Mouse (Mus musculus) ES-Bruce4 (cell line): ENCODE measurements around the gene Myt1l.

ENCODE experiments used
- CTCF ChIP-seq: IDR thresholded peaks from one replicate; pipeline ENCODE4 v1.8.1; 2011; ENCODE audit warnings: low read depth, low read length
- POLR2A ChIP-seq: IDR thresholded peaks from one replicate; pipeline ENCODE4 v1.8.1; 2011; ENCODE audit warnings: low read length; ENCODE audit not compliant: insufficient read depth

GRCm38 (mm10) chr12:29599916-29600315 is 71.7 kb downstream of the Myt1l start:
- peak; percentile 24 for TF ChIP-seq CTCF
- TF ChIP-seq POLR2A = no peak
